Mouse (Mus musculus) liver, embryonic 15.5 days (tissue): ENCODE data around the gene Gpbp1. TPM values are rescaled to one million over a fixed set of nuclear protein-coding genes. Genes with fewer than 3 reads are reported as not detected.

Experiments used
- ATAC-seq: fragments of 200-750 bp; cut with Nextera tagmentation; 2 replicates; pipeline ENCODE4 v1.8.0; 2017; ENCODE audit warnings: moderate number of reproducible peaks, mild to moderate bottlenecking, moderate library complexity; ENCODE audit not compliant: insufficient read depth
- H3K27ac ChIP-seq: fragments of 300-500 bp; sonication (generic); replicated peaks from 2 replicates; pipeline ENCODE4 v1.5.1; 2015; ENCODE audit warnings: mild to moderate bottlenecking, inconsistent platforms
- H3K27me3 ChIP-seq: fragments of 300-500 bp; sonication (generic); 2 replicates; pipeline ENCODE4 v1.6.1; 2015; ENCODE audit warnings: mild to moderate bottlenecking, inconsistent platforms
- H3K36me3 ChIP-seq: fragments of 300-500 bp; sonication (generic); replicated peaks from 2 replicates; pipeline ENCODE4 v1.6.1; 2015; ENCODE audit warnings: moderate library complexity, mild to moderate bottlenecking, inconsistent platforms
- H3K4me1 ChIP-seq: fragments of 300-500 bp; sonication (generic); replicated peaks from 2 replicates; pipeline ENCODE4 v1.6.1; 2015; ENCODE audit warnings: inconsistent platforms
- H3K4me2 ChIP-seq: fragments of 300-500 bp; sonication (generic); 2 replicates; pipeline ENCODE4 v1.6.1; 2015; ENCODE audit warnings: moderate library complexity, mild to moderate bottlenecking, inconsistent platforms
- H3K4me3 ChIP-seq: fragments of 300-500 bp; sonication (generic); replicated peaks from 2 replicates; pipeline ENCODE4 v1.5.1; 2015; ENCODE audit warnings: mild to moderate bottlenecking, inconsistent platforms
- H3K9ac ChIP-seq: fragments of 300-500 bp; sonication (generic); 2 replicates; pipeline ENCODE4 v1.6.1; 2015; ENCODE audit warnings: moderate library complexity, mild to moderate bottlenecking, inconsistent platforms
- H3K9me3 ChIP-seq: fragments of 300-500 bp; sonication (generic); replicated peaks from 2 replicates; pipeline ENCODE4 v1.6.1; 2016; ENCODE audit warnings: inconsistent platforms
- WGBS: fragments of 180-500 bp; shearing (Covaris S2); methylation state at CpG from one replicate; pipeline ENCODE4 v1.1.7; 2015; ENCODE audit warnings: mixed read lengths; ENCODE audit not compliant: insufficient replicate concordance; 5-methylcytosine and 5-hydroxymethylcytosine counted together
- polyA plus RNA-seq: library from polyadenylated mRNA; unstranded; fragments of >200 nt; fragmentation: Nextera tagmentation; extraction: Ambion mirVana; gene quantifications from 2 replicates; pipeline ENCODE4 v1.2.1, GENCODE M21; 2015

The Gpbp1 gene
- polyA plus RNA-seq, 1 experiment from 2014 or later, result 35.5 TPM

GRCm38 (mm10) chr13:111395528-111395927, 94.4 kb downstream of the Gpbp1 start:
- Histone ChIP-seq H3K4me3 (no peak overlapping the region), H3K27me3 (no peaks in the 10 kb centered on the region), H3K4me1 (peaks cover 9% of the 10 kb centered on the region), H3K36me3 (no peaks in the 10 kb centered on the region), H3K9ac (no peak overlapping the region), H3K4me2 (no peak overlapping the region), H3K27ac (no peak overlapping the region), H3K9me3 (no peaks in the 10 kb centered on the region)
- 60% methylated on average over 7 of the region's 7 CpGs for WGBS
- ATAC-seq, result no peak

- Histone ChIP-seq H3K4me1 (peaks cover 9% of the 10 kb centered on the region), H3K27me3 (no peaks in the 10 kb centered on the region), H3K9ac (no peak overlapping the region), H3K27ac (no peak overlapping the region), H3K9me3 (no peaks in the 10 kb centered on the region), H3K4me2 (no peak overlapping the region), H3K36me3 (no peaks in the 10 kb centered on the region), H3K4me3 (no peak overlapping the region)
- 39% methylated on average over 4 of the region's 4 CpGs for WGBS
- no peak for ATAC-seq
Observed at GRCm38 (mm10) chr13:111394904-111395303, 95.0 kb downstream of the Gpbp1 start.

GRCm38 (mm10) chr13:111394341-111394740, 95.6 kb downstream of the Gpbp1 start:
- H3K9me3 ChIP-seq, result no peaks in the 10 kb centered on the region
- ATAC-seq, result no peak
- no peaks in the 10 kb centered on the region for H3K36me3 ChIP-seq
- WGBS, result 78% methylated on average over 8 of the region's 8 CpGs
- peaks cover 9% of the 10 kb centered on the region for H3K4me1 ChIP-seq
- H3K9ac ChIP-seq, result no peak overlapping the region
- no peak overlapping the region for H3K4me3 ChIP-seq
- H3K27me3 ChIP-seq, result no peaks in the 10 kb centered on the region
- H3K4me2 ChIP-seq, result no peak overlapping the region
- no peak overlapping the region for H3K27ac ChIP-seq

- Histone ChIP-seq H3K4me1 (peaks cover 9% of the 10 kb centered on the region), H3K4me3 (no peak overlapping the region), H3K27ac (no peak overlapping the region), H3K27me3 (no peaks in the 10 kb centered on the region), H3K36me3 (no peaks in the 10 kb centered on the region), H3K4me2 (no peak overlapping the region), H3K9ac (no peak overlapping the region), H3K9me3 (no peaks in the 10 kb centered on the region)
- 74% methylated on average over 6 of the region's 6 CpGs for WGBS
- ATAC-seq, result no peak
Observed at GRCm38 (mm10) chr13:111393426-111393825, 96.5 kb downstream of the Gpbp1 start.

GRCm38 (mm10) chr13:111391426-111391825, 98.5 kb downstream of the Gpbp1 start:
- 56% methylated on average over 5 of the region's 5 CpGs for WGBS
- Histone ChIP-seq H3K36me3 (no peaks in the 10 kb centered on the region), H3K4me3 (no peak overlapping the region), H3K9ac (no peak overlapping the region), H3K4me1 (no peaks in the 10 kb centered on the region), H3K27me3 (no peaks in the 10 kb centered on the region), H3K4me2 (no peak overlapping the region), H3K9me3 (no peaks in the 10 kb centered on the region), H3K27ac (no peak overlapping the region)
- ATAC-seq, result no peak

- Histone ChIP-seq H3K4me2 (no peak overlapping the region), H3K36me3 (no peaks in the 10 kb centered on the region), H3K9me3 (no peaks in the 10 kb centered on the region), H3K9ac (no peak overlapping the region), H3K27me3 (no peaks in the 10 kb centered on the region), H3K27ac (no peak overlapping the region), H3K4me3 (no peak overlapping the region), H3K4me1 (no peaks in the 10 kb centered on the region)
- 56% methylated on average over 1 of the region's 1 CpGs for WGBS
- ATAC-seq, result no peak
Observed at GRCm38 (mm10) chr13:111391011-111391410, 98.9 kb downstream of the Gpbp1 start.

GRCm38 (mm10) chr13:111384011-111384985, 105.6 kb downstream of the Gpbp1 start:
- ATAC-seq, result no peak
- Histone ChIP-seq H3K27ac (no peak overlapping the region), H3K4me3 (no peak overlapping the region), H3K4me1 (no peaks in the 10 kb centered on the region), H3K4me2 (no peak overlapping the region), H3K36me3 (no peaks in the 10 kb centered on the region), H3K9me3 (no peaks in the 10 kb centered on the region), H3K27me3 (no peaks in the 10 kb centered on the region), H3K9ac (no peak overlapping the region)
- WGBS, result 62% methylated on average over 12 of the region's 12 CpGs

Other genes with a start within 250 kb of the Gpbp1 start
- not detected in 2 replicates for gene Actbl2, start 235.1 kb downstream of the Gpbp1 start, polyA plus RNA-seq
- gene Gm49496, start 59.8 kb upstream of the Gpbp1 start, polyA plus RNA-seq, result not detected in 2 replicates
- not detected in 2 replicates for gene Gm10198, start 102.7 kb upstream of the Gpbp1 start, polyA plus RNA-seq
- gene Mier3, start 190.9 kb upstream of the Gpbp1 start, polyA plus RNA-seq, result 13.6 and 14.3 TPM in 2 replicates